Mouse (Mus musculus): ENCODE data around the gene Trio. TPM values are rescaled to one million over a fixed set of nuclear protein-coding genes. Genes with fewer than 3 reads are reported as not detected.

Gene Trio
- polyA plus RNA-seq, 1 experiment = 49.9 TPM

- Histone ChIP-seq H3K27ac (ENCODE audit: insufficient read depth, low read depth, low read length) (no peak overlapping the region), H3K4me1 (ENCODE audit: control insufficient read depth, insufficient read depth, low read length) (no peaks in the 10 kb centered on the region), H3K4me3 (ENCODE audit: insufficient read depth, low read length) (no peak overlapping the region)
- TF ChIP-seq CTCF (IDR thresholded peaks at IDR 0.05; ENCODE audit: low read depth, low read length) = no peak
These were observed 15.7 kb upstream of the Trio start for GRCm38 (mm10) chr15:28041158-28041865.

- H3K27ac ChIP-seq (ENCODE audit: insufficient read depth, low read depth, low read length) = no peak overlapping the region
- H3K4me3 ChIP-seq (ENCODE audit: insufficient read depth, low read length) = no peak overlapping the region
- no peak for TF ChIP-seq POLR2A (IDR thresholded peaks at IDR 0.05; ENCODE audit: borderline replicate concordance, low read depth, low read length)
- no peak for TF ChIP-seq CTCF (IDR thresholded peaks at IDR 0.05; ENCODE audit: low read depth, low read length)
- H3K4me1 ChIP-seq (ENCODE audit: control insufficient read depth, insufficient read depth, low read length) = no peaks in the 10 kb centered on the region
These were observed 12.0 kb upstream of the Trio start for GRCm38 (mm10) chr15:28037651-28038050.

- no peak for TF ChIP-seq POLR2A (IDR thresholded peaks at IDR 0.05; ENCODE audit: borderline replicate concordance, low read depth, low read length)
- TF ChIP-seq CTCF (IDR thresholded peaks at IDR 0.05; ENCODE audit: low read depth, low read length) = no peak
- Histone ChIP-seq H3K4me3 (ENCODE audit: insufficient read depth, low read length) (no peak overlapping the region), H3K27ac (ENCODE audit: insufficient read depth, low read depth, low read length) (no peak overlapping the region), H3K4me1 (ENCODE audit: control insufficient read depth, insufficient read depth, low read length) (no peaks in the 10 kb centered on the region)
These were observed 10.0 kb upstream of the Trio start for GRCm38 (mm10) chr15:28035601-28036000.

- H3K27ac ChIP-seq (ENCODE audit: insufficient read depth, low read depth, low read length) = no peak overlapping the region
- no peaks in the 10 kb centered on the region for H3K4me1 ChIP-seq (ENCODE audit: control insufficient read depth, insufficient read depth, low read length)
- TF ChIP-seq POLR2A (IDR thresholded peaks at IDR 0.05; ENCODE audit: borderline replicate concordance, low read depth, low read length) (no peak), CTCF (IDR thresholded peaks at IDR 0.05; ENCODE audit: low read depth, low read length) (no peak)
- no peak overlapping the region for H3K4me3 ChIP-seq (ENCODE audit: insufficient read depth, low read length)
These were observed 9.0 kb upstream of the Trio start for GRCm38 (mm10) chr15:28034636-28035035.

- Histone ChIP-seq H3K27ac (ENCODE audit: insufficient read depth, low read depth, low read length) (no peak overlapping the region), H3K4me3 (ENCODE audit: insufficient read depth, low read length) (no peak overlapping the region), H3K4me1 (ENCODE audit: control insufficient read depth, insufficient read depth, low read length) (peaks cover 3% of the 10 kb centered on the region)
- no peak for TF ChIP-seq CTCF (IDR thresholded peaks at IDR 0.05; ENCODE audit: low read depth, low read length)
- TF ChIP-seq POLR2A (IDR thresholded peaks at IDR 0.05; ENCODE audit: borderline replicate concordance, low read depth, low read length) = no peak
These were observed 3.7 kb upstream of the Trio start for GRCm38 (mm10) chr15:28029371-28029770.

GRCm38 (mm10) chr15:28028542-28028941, 2.9 kb upstream of the Trio start:
- TF ChIP-seq POLR2A (IDR thresholded peaks at IDR 0.05; ENCODE audit: borderline replicate concordance, low read depth, low read length) = no peak
- TF ChIP-seq CTCF (IDR thresholded peaks at IDR 0.05; ENCODE audit: low read depth, low read length) = no peak
- Histone ChIP-seq H3K4me1 (ENCODE audit: control insufficient read depth, insufficient read depth, low read length) (peaks cover 6% of the 10 kb centered on the region), H3K27ac (ENCODE audit: insufficient read depth, low read depth, low read length) (no peak overlapping the region), H3K4me3 (ENCODE audit: insufficient read depth, low read length) (no peak overlapping the region)

GRCm38 (mm10) chr15:28026167-28026481, 476 bp upstream of the Trio start:
- H3K4me3 ChIP-seq (ENCODE audit: insufficient read depth, low read length) = peak overlapping the region; percentile 58
- TF ChIP-seq POLR2A (IDR thresholded peaks at IDR 0.05; ENCODE audit: borderline replicate concordance, low read depth, low read length) = no peak
- TF ChIP-seq CTCF (IDR thresholded peaks at IDR 0.05; ENCODE audit: low read depth, low read length) = peak; percentile 50; the same call in 1 of the 2 replicates
- H3K4me1 ChIP-seq (ENCODE audit: control insufficient read depth, insufficient read depth, low read length) = peaks cover 24% of the 10 kb centered on the region
- no peak overlapping the region for H3K27ac ChIP-seq (ENCODE audit: insufficient read depth, low read depth, low read length)

GRCm38 (mm10) chr15:28024965-28025338, 696 bp downstream of the Trio start:
- Histone ChIP-seq H3K4me1 (ENCODE audit: control insufficient read depth, insufficient read depth, low read length) (peaks cover 27% of the 10 kb centered on the region), H3K4me3 (ENCODE audit: insufficient read depth, low read length) (peak overlapping the region; percentile 75), H3K27ac (ENCODE audit: insufficient read depth, low read depth, low read length) (no peak overlapping the region; the same call in none of the 2 replicates)
- no peak for TF ChIP-seq CTCF (IDR thresholded peaks at IDR 0.05; ENCODE audit: low read depth, low read length)
- TF ChIP-seq POLR2A (IDR thresholded peaks at IDR 0.05; ENCODE audit: borderline replicate concordance, low read depth, low read length) = no peak

- Histone ChIP-seq H3K27ac (ENCODE audit: insufficient read depth, low read depth, low read length) (no peak overlapping the region), H3K4me1 (ENCODE audit: control insufficient read depth, insufficient read depth, low read length) (peaks cover 33% of the 10 kb centered on the region), H3K4me3 (ENCODE audit: insufficient read depth, low read length) (peak overlapping the region; percentile 75)
- TF ChIP-seq POLR2A (IDR thresholded peaks at IDR 0.05; ENCODE audit: borderline replicate concordance, low read depth, low read length) = no peak
- no peak for TF ChIP-seq CTCF (IDR thresholded peaks at IDR 0.05; ENCODE audit: low read depth, low read length)
These were observed 1.4 kb downstream of the Trio start for GRCm38 (mm10) chr15:28024031-28024964.

GRCm38 (mm10) chr15:28021591-28022209, 3.9 kb downstream of the Trio start:
- H3K27ac ChIP-seq (ENCODE audit: insufficient read depth, low read depth, low read length) = no peak overlapping the region
- H3K4me1 ChIP-seq (ENCODE audit: control insufficient read depth, insufficient read depth, low read length) = peaks cover 43% of the 10 kb centered on the region
- no peak for TF ChIP-seq POLR2A (IDR thresholded peaks at IDR 0.05; ENCODE audit: borderline replicate concordance, low read depth, low read length)
- no peak for TF ChIP-seq CTCF (IDR thresholded peaks at IDR 0.05; ENCODE audit: low read depth, low read length)
- no peak overlapping the region for H3K4me3 ChIP-seq (ENCODE audit: insufficient read depth, low read length)
